Mouse (Mus musculus): ENCODE measurements around the gene Ets2.

- no peak for TF ChIP-seq CTCF (IDR thresholded peaks at IDR 0.05; ENCODE audit: extremely low read depth, insufficient read depth, insufficient read length, insufficient replicate concordance)
- no peak for TF ChIP-seq POLR2A (IDR thresholded peaks at IDR 0.05; ENCODE audit: low read depth, low read length)
Observed at GRCm38 (mm10) chr16:95741358-95741757, 39.5 kb downstream of the Ets2 start.

Measured in spleen, adult 2 months (tissue).